Mouse (Mus musculus) kidney, adult 2 months (tissue): ENCODE data around the gene Jade2.

Experiments
- CTCF ChIP-seq: fragments of 200-500 bp; conservative IDR thresholded peaks from 2 replicates; pipeline ENCODE4 v1.5.1; 2011; ENCODE audit warnings: low read depth, mild to moderate bottlenecking, control low read depth, low read length, moderate library complexity, mixed read lengths; ENCODE audit not compliant: insufficient read depth, insufficient read length
- POLR2A ChIP-seq: fragments of 200-500 bp; IDR thresholded peaks from one replicate; pipeline ENCODE4 v1.6.1; 2011; ENCODE audit warnings: low read depth, low read length, control low read depth

DNA sequence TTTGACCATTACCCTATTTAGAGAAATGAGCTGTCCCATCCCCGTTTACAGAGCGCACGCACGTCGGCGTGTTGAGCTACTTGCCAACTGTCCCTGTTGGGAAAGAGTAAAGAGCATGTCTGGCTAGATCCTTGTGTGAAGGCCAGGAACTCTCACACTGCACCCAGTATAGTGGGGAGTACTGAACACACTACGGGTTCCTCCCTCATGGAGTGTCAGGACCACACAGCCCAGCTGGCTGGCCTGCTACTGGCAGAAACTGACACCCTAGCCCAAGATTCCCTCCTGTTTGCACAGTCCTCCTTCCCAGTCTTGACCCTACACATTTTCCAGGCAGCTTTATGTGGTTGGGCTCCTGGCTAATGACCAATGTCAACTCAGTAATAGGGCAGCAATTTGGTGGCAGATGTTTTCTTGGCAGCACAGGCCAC lies 5.3 kb downstream of the Jade2 start:
- TF ChIP-seq CTCF, result no peak
- TF ChIP-seq POLR2A, result no peak
